Mouse (Mus musculus) gastrocnemius, postnatal 10 days (tissue): ENCODE results near the gene Igbp1b. TPM values are rescaled to one million over a fixed set of nuclear protein-coding genes. Genes with fewer than 3 reads are reported as not detected.

ENCODE experiments used
- DNase-seq: peaks from one replicate; pipeline ENCODE4 v3.0.0; 2021; ENCODE audit warnings: mixed read lengths
- long read RNA-seq, 2 experiments: library from polyadenylated mRNA; stranded (forward); transcript quantifications; one replicate each; pipeline ENCODE4 v2.0.0; 2021
- total RNA-seq, 2 experiments: library from RNA; stranded (reverse); gene quantifications; 2 replicates each; pipeline ENCODE4 v1.2.3; 2021

Gene Igbp1b
- total RNA-seq, result not detected
- long read RNA-seq, experiment 1, result 0 reads
- long read RNA-seq, experiment 2, result 0 reads

GRCm38 (mm10) chr6:138658516-138658915 is at the start of gene Igbp1b:
Gene Igbp1b, minus strand, starts transcription at chr6:138658544.
- no peak for DNase-seq

- no peak for DNase-seq
These were observed 24.6 kb upstream of the Igbp1b start for GRCm38 (mm10) chr6:138682959-138683358.

GRCm38 (mm10) chr6:138672704-138673141 is 14.4 kb upstream of the Igbp1b start:
- DNase-seq, result no peak

- no peak for DNase-seq
These were observed 7.1 kb upstream of the Igbp1b start for GRCm38 (mm10) chr6:138665416-138665815.

- no peak for DNase-seq
These were observed 12.7 kb downstream of the Igbp1b start for GRCm38 (mm10) chr6:138645604-138646003.

- DNase-seq, result no peak
These were observed 19.0 kb downstream of the Igbp1b start for GRCm38 (mm10) chr6:138639351-138639750.

GRCm38 (mm10) chr6:138620786-138621185 is 37.6 kb downstream of the Igbp1b start:
- DNase-seq, result no peak

GRCm38 (mm10) chr6:138618396-138618795 is 39.9 kb downstream of the Igbp1b start:
- DNase-seq, result no peak

Other genes with a start within 250 kb of the Igbp1b start
- under 1 TPM; 0.07 to 0.56 TPM for gene Lmo3, start 76.6 kb downstream of the Igbp1b start, total RNA-seq